Mouse (Mus musculus): ENCODE measurements at regions not wholly inside any gene's neighbourhood (a gene's known extent, or its start where the extent isn't known, plus 50 kb on each side); places are given as distances from the start of the nearest gene placed in this dataset.

- no peak for DNase-seq (ENCODE audit: low spot score in 2 of 2)
Measured at GRCm38 (mm10) chr16:20800038-20800437, 65.7 kb upstream of the Thpo start.

- no peak for DNase-seq (ENCODE audit: low spot score in 2 of 2)
Measured at GRCm38 (mm10) chr16:20798115-20798514, 63.8 kb upstream of the Thpo start.

- no peak for DNase-seq (ENCODE audit: low spot score in 2 of 2)
Measured at GRCm38 (mm10) chr16:20794721-20795120, 60.4 kb upstream of the Thpo start.

Data from thymus, postnatal 10 days (tissue).